Mouse (Mus musculus): ENCODE data around the gene Vstm4. TPM values are rescaled to one million over a fixed set of nuclear protein-coding genes. Genes with fewer than 3 reads are reported as not detected.

Gene Vstm4
- total RNA-seq, 2 experiments from 2014 or later: 3.9 to 4.4 TPM

DNA sequence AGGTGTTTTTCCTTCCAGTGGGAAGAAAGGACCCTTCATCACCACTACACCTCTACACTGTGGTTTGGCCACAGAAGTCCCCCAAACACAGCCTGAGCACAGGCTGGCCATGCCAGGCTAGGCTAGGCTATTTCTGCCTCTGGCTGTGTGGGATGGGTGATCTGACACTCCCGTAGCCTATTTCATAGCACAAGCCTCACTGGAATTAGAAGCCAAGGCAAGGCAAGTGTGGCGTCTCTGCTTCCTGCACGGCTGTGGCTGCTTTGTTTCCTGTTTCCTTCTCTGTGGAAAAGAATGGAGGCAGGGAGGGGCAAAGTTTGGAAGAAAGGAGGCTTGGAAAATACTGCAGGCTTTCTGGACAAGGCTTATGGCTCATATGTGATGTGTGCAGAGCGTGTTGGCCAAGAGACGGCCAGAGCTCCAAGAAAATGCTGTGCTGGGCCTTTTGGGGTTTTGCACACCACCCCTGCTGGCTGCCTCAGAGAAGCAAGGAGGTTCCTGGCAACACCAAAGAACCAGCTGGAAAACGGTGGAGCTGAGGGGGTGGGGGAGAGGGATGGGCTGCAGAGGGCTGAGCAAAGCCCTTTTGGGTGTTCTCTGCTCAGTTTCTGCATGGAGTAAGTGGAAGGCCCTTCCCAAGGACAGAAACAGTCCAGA is 28.4 kb upstream of the Vstm4 start:
- TF ChIP-seq CTCF (IDR thresholded peaks at IDR 0.05): no peak; the same call in 1 of the 2 replicates
- H3K27ac ChIP-seq: peak overlapping the region; percentile 36; the same call in 1 of the 2 replicates
- intact Hi-C loops (cut with DNase I): no loop called here

GRCm38 (mm10) chr14:32833847-32834246 is 22.7 kb upstream of the Vstm4 start, which contains the start of gene Fam170b:
TSS of gene Fam170b (plus strand) at chr14:32833962.
- H3K4me3 ChIP-seq: no peak within 1 kb of the TSS
- intact Hi-C loops (cut with DNase I): no loop called here
- no peak for DNase-seq (ENCODE audit: extremely low spot score in 1 of 2, low spot score in 2 of 2)
- no peak within 1 kb of the TSS for H3K27ac ChIP-seq
- TF ChIP-seq CTCF (IDR thresholded peaks at IDR 0.05): no peak

More for the DNA sequence above, 28.4 kb upstream of the Vstm4 start:
- DNase-seq (ENCODE audit: extremely low spot score in 1 of 2, low spot score in 2 of 2): peak in 1 of 2 experiments; percentile 23
- H3K4me3 ChIP-seq: no peak overlapping the region

DNA sequence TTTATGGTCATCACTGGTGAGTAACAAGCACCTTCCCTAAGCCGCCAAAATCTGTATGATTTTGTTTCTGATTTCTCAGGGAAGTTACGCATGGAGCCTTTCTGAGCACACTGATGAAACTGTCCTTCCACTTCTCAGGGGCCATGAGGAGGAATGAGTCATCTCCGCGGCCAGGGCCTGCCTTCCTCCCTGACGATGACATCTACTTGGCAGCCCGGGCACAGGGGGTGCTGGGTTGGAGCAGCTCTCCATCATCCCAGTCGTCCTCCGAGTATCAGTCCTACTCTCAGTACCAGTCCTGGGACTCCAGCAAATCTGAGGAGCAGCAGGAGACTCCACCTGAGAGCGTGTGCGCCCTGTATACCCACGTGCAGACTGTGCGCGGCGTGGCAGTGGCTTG is 21.4 kb upstream of the Vstm4 start:
- DNase-seq (ENCODE audit: extremely low spot score in 1 of 2, low spot score in 2 of 2): no peak
- intact Hi-C loops (cut with DNase I): no loop called here
- Histone ChIP-seq H3K4me3 (no peak overlapping the region), H3K27ac (no peak overlapping the region)
- no peak for TF ChIP-seq CTCF (IDR thresholded peaks at IDR 0.05)

GRCm38 (mm10) chr14:32835596-32835995 is 21.0 kb upstream of the Vstm4 start:
- no peak overlapping the region for H3K4me3 ChIP-seq
- H3K27ac ChIP-seq: no peak overlapping the region
- intact Hi-C loops (cut with DNase I): no loop called here
- TF ChIP-seq CTCF (IDR thresholded peaks at IDR 0.05): no peak
- no peak for DNase-seq (ENCODE audit: extremely low spot score in 1 of 2, low spot score in 2 of 2)

DNA sequence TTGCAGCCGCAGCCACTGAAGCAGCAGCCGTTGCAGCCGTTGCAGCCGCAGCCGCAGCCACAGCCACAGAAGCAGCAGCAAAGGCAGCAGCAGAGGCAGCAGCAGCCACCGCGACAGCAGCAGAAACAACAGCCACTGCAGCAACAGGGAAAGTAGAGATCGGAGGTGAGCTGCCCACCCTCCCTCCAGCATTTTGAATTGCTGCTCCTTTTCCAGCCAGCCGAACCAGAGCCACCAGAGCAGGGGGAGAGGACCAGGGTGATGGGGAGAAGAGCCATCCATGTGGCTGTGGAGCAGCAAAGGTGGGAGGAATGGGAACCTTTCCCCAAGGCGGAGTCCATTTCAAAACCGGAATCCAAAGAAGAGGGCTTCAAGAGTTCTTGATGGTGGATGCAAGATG is 20.4 kb upstream of the Vstm4 start:
- no peak overlapping the region for H3K4me3 ChIP-seq
- no peak overlapping the region for H3K27ac ChIP-seq
- no peak for TF ChIP-seq CTCF (IDR thresholded peaks at IDR 0.05)
- DNase-seq (ENCODE audit: extremely low spot score in 1 of 2, low spot score in 2 of 2): no peak
- intact Hi-C loops (cut with DNase I): no loop called here

DNA sequence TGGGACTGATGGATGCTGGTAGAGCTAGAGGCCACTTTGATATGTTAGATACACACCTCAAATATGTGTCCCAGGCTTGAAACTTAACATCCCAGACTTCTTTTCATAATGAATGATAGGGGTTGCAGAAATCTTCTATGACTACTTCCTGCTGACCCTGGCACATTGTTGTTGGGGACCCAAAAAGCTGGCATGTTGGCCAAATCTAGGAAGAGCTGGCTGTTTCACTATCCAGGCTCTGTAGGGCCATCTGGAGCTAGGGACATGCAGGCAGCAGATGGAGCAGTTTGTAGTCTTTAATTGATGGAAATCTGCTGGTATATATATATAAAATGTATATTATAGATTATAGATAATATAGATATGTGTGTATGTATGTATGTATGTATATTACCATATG is 14.5 kb upstream of the Vstm4 start:
- no peak overlapping the region for H3K27ac ChIP-seq
- no peak for TF ChIP-seq CTCF (IDR thresholded peaks at IDR 0.05)
- intact Hi-C loops (cut with DNase I): no loop called here
- H3K4me3 ChIP-seq: no peak overlapping the region
- no peak for DNase-seq (ENCODE audit: extremely low spot score in 1 of 2, low spot score in 2 of 2)

- intact Hi-C loops (cut with DNase I): no loop called here
- Histone ChIP-seq H3K4me3 (no peak overlapping the region), H3K27ac (no peak overlapping the region)
- DNase-seq (ENCODE audit: extremely low spot score in 1 of 2, low spot score in 2 of 2): no peak
- TF ChIP-seq CTCF (IDR thresholded peaks at IDR 0.05): no peak
Observed at GRCm38 (mm10) chr14:32854059-32854458, 2.5 kb upstream of the Vstm4 start.

DNA sequence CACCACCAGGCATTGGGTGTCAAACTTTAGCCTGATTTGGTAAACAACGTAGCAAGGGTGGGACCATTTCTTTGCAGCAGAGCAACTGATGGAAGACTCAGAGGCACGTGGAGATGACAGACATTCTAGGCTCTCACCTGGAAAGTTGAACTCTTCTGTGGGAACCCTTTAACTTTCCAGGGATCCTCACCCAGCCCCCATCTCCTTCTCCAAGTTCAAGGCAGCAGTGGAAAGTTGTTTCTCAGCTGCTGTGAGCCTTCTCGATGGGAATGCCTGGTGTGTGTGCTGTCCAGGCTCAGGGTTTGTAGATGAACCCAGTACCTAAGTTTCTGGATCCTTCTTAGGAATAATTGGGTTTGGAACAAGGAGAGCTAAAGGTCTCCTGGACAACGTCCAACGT is 310 bp upstream of the Vstm4 start:
- Histone ChIP-seq H3K27ac (no peak overlapping the region), H3K4me3 (no peak overlapping the region; the same call in 1 of the 2 replicates)
- no peak for TF ChIP-seq CTCF (IDR thresholded peaks at IDR 0.05)
- DNase-seq (ENCODE audit: extremely low spot score in 1 of 2, low spot score in 2 of 2): no peak
- intact Hi-C loops (cut with DNase I): loop anchor here (2.0 kb wide), 1 partner anchor 105 kb away; no protein-coding TSS in a partner anchor

- TF ChIP-seq CTCF (IDR thresholded peaks at IDR 0.05): no peak
- intact Hi-C loops (cut with DNase I): no loop called here
- no peak overlapping the region for H3K4me3 ChIP-seq
- no peak overlapping the region for H3K27ac ChIP-seq
- no peak for DNase-seq (ENCODE audit: extremely low spot score in 1 of 2, low spot score in 2 of 2)
Observed at GRCm38 (mm10) chr14:32858361-32858760, 1.8 kb downstream of the Vstm4 start.

- Histone ChIP-seq H3K27ac (no peak overlapping the region), H3K4me3 (no peak overlapping the region)
- intact Hi-C loops (cut with DNase I): no loop called here
- TF ChIP-seq CTCF (IDR thresholded peaks at IDR 0.05): no peak
- no peak for DNase-seq (ENCODE audit: extremely low spot score in 1 of 2, low spot score in 2 of 2)
Observed at GRCm38 (mm10) chr14:32858941-32859510, 2.5 kb downstream of the Vstm4 start.

DNA sequence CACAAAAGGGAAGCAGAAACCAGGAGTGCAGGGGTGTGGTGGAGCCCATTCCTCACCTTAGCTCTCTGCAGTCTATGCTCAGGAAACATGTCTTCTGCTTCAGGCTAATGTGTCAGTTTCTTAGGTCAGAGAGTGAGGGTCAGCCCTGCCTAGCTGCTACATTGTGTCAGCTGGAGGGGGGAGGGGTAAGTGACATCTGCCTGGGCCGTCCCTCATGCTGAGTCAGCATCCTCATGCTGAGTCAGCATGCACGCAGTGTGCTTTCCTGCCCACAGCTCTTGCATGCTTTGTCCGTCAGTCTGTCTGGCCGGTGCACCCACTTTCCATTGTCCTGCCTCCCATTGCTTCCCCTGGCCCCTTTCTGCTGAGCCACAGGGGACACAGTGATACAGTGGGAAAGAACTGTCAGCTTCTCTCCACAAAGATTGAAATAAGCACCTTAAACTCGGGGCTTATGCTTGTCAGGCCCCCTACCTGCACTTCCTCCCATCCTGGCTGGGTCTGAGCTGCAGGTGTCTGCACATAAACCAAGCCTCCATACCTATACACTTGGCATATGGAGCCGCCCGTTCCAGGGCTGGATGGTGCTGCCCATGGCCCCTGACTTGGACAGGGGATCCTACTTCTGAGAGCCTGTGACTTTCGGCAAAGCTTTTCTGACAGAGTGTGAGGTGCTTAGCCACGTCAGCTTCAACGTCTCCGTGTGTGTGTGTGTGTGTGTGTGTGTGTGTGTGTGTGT is 3.4 kb downstream of the Vstm4 start:
- TF ChIP-seq CTCF (IDR thresholded peaks at IDR 0.05): no peak
- no peak overlapping the region for H3K4me3 ChIP-seq
- H3K27ac ChIP-seq: no peak overlapping the region
- DNase-seq (ENCODE audit: extremely low spot score in 1 of 2, low spot score in 2 of 2): no peak
- intact Hi-C loops (cut with DNase I): no loop called here

DNA sequence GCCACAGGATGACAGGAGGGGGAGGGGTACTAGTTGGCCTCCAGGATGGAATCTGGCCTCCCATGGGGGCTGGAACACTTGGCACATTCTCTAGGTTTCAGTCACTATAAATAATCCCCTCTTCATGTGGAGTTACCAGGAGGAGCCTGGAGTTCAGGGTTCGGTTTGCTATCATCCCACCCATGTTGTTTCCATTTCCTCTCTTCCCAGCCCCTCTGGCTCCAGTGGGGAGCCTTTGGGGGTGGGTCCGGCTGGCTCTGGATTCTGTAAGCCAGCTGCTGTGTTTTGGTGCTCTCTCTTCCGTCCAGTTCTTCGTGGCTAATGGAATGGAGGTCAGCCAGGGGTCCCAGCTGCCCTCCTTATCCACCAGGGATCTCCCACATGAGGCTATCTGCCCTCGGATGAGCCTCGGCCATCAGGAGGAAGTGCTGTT is 4.6 kb downstream of the Vstm4 start:
- no peak for TF ChIP-seq CTCF (IDR thresholded peaks at IDR 0.05)
- Histone ChIP-seq H3K27ac (no peak overlapping the region), H3K4me3 (no peak overlapping the region)
- no peak for DNase-seq (ENCODE audit: extremely low spot score in 1 of 2, low spot score in 2 of 2)
- intact Hi-C loops (cut with DNase I): no loop called here

Measured in left cerebral cortex, adult 2 months (tissue).